Mouse (Mus musculus): ENCODE measurements at regions not wholly inside any gene's neighbourhood (a gene's known extent, or its start where the extent isn't known, plus 50 kb on each side); places are given as distances from the start of the nearest gene placed in this dataset.

DNA sequence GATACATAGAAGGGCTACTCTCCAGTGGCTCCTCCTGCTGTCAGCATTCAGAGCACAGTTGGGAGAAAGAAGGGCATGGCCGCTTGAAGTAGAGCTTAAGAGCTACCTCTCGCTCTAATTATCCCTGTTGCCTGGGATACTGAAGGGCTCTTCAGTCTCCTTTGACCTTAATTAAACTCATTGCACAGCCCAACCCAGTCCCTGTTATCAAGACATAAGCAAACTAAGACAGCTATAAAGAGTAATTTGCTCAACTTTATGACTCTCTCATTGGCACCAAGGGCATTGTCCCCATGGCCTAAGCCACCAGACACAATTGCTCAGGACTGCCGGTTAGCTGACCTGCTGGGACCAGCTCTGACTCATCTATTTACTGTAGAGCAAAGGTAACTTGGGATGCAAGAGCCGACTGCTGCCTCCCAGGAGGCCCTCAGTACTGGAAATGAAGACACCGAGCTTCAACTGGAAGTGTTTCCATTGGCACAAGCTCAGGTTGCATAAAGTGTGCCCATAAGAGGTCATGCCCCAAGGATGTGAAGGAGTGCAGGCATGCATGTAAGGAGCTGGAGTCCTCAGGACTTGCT lies 219.3 kb upstream of the Ccdc122 start:
- 23% methylated on average over 5 of the region's 5 CpGs for WGBS
- no peak for ATAC-seq (ENCODE audit: low read depth)
- no peaks in the 10 kb centered on the region for H3K9me3 ChIP-seq (ENCODE audit: control insufficient read depth, low read length)

GRCm38 (mm10) chr14:76816666-76817065 lies 219.9 kb upstream of the Ccdc122 start:
- peaks cover 3% of the 10 kb centered on the region; the same call in 1 of the 2 replicates for H3K4me1 ChIP-seq (ENCODE audit: control insufficient read depth, insufficient read depth, low read length)
- H3K27me3 ChIP-seq (ENCODE audit: control insufficient read depth, insufficient read depth, low read length) = no peaks in the 10 kb centered on the region
- no peak overlapping the region for H3K4me2 ChIP-seq (ENCODE audit: low read depth, low read length)
- H3K4me3 ChIP-seq (ENCODE audit: low read depth, low read length) = no peak overlapping the region
- ATAC-seq (ENCODE audit: low read depth) = no peak
- no peak overlapping the region for H3K27ac ChIP-seq (ENCODE audit: low read depth, low read length)
- 93% methylated on average over 2 of the region's 2 CpGs for WGBS
- no peaks in the 10 kb centered on the region for H3K9me3 ChIP-seq (ENCODE audit: control insufficient read depth, low read length)
- no peaks in the 10 kb centered on the region for H3K36me3 ChIP-seq (ENCODE audit: control insufficient read depth, insufficient read depth, low read length)
- H3K9ac ChIP-seq (replicated peaks; ENCODE audit: low read depth, low read length) = no peak overlapping the region

More for the DNA sequence above, 219.3 kb upstream of the Ccdc122 start:
- Histone ChIP-seq H3K36me3 (ENCODE audit: control insufficient read depth, insufficient read depth, low read length) (no peaks in the 10 kb centered on the region), H3K27ac (ENCODE audit: low read depth, low read length) (no peak overlapping the region), H3K4me1 (ENCODE audit: control insufficient read depth, insufficient read depth, low read length) (peaks cover 3% of the 10 kb centered on the region; the same call in 1 of the 2 replicates), H3K9ac (replicated peaks; ENCODE audit: low read depth, low read length) (no peak overlapping the region), H3K4me3 (ENCODE audit: low read depth, low read length) (no peak overlapping the region), H3K4me2 (ENCODE audit: low read depth, low read length) (no peak overlapping the region), H3K27me3 (ENCODE audit: control insufficient read depth, insufficient read depth, low read length) (no peaks in the 10 kb centered on the region)

DNA sequence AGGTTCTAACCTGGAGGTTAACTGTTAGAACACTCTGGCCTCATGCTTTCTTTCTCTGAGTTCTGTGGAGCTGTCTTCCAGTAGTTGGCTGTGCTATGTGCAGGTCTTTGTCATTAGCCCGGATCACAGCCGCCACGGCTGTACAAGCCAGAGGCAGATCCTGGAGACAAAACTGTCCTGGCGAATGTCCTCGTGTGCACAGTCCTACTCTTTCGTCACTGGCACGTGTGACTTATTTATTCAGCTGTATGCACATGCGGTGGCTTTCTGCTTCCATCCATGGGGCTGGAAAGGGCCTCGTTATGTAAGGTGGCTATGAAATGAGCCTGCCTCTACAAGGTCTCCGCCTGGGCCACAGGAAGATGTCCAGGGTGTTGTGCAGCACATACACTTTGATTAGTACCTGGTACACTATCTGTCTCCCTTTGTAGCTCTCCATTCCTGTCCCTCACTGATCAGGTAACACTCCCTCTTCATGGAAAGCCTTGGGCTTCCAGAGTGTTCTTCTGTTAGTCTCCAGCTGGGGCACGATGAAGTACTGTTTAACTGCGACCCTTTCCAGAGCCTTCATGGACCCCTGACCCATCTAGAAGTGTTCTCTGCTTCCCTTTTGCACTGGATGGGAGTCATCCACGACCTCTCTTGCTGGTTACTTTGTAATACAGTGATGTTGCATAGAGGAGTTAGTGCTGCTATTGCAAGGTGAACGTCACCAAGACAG lies 224.3 kb upstream of the Ccdc122 start:
- H3K9ac ChIP-seq (replicated peaks; ENCODE audit: low read depth, low read length) = no peak overlapping the region
- no peaks in the 10 kb centered on the region for H3K36me3 ChIP-seq (ENCODE audit: control insufficient read depth, insufficient read depth, low read length)
- no peak overlapping the region for H3K27ac ChIP-seq (ENCODE audit: low read depth, low read length)
- H3K4me3 ChIP-seq (ENCODE audit: low read depth, low read length) = no peak overlapping the region
- peaks cover 3% of the 10 kb centered on the region; the same call in 1 of the 2 replicates for H3K4me1 ChIP-seq (ENCODE audit: control insufficient read depth, insufficient read depth, low read length)
- 83% methylated on average over 14 of the region's 14 CpGs for WGBS
- H3K4me2 ChIP-seq (ENCODE audit: low read depth, low read length) = no peak overlapping the region
- ATAC-seq (ENCODE audit: low read depth) = no peak
- no peaks in the 10 kb centered on the region for H3K9me3 ChIP-seq (ENCODE audit: control insufficient read depth, low read length)
- no peaks in the 10 kb centered on the region for H3K27me3 ChIP-seq (ENCODE audit: control insufficient read depth, insufficient read depth, low read length)

DNA sequence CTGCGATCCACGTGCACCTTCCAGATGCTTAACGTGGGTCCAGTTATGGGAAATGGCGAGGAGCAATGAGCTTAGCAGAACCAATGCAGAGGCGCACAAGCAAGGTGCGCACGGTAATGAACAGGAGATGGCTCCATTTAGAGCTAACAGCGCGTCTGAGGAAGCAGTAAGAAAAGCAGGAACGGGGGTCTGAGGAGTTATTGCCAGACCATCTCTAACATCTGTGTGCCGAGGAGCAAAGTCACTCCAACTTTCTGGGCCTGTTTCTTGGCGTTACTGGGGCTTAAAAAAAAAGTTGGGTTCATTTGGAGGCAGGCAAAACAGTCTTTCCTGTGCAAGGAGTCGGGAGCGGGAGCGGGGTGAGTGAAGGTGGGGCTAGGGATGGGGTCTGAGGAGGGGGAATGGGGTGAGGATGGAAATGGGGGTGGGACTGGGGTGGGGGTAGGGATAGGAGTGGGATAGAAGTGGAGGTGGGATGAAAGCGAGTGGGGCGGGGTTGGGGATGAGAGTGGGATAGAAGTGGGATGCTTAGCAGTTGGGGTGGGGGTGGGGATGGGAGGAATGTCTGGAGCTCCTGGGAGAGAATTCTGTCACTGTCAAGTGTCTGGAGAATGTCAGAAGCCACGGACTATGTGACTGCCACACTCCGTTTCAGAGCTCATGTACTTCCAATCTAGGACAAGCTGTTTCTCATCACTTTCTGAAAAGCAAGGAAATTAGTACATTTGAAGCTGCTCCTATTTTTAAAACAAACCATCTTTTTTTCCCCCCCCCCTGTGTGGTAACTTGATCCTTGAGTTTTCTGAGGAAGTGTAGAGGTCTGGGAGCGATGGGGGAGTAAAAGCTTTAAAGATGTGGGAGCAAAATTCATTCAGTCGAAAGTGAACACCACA lies 225.6 kb upstream of the Ccdc122 start:
- Histone ChIP-seq H3K9me3 (ENCODE audit: control insufficient read depth, low read length) (no peaks in the 10 kb centered on the region), H3K4me1 (ENCODE audit: control insufficient read depth, insufficient read depth, low read length) (no peaks in the 10 kb centered on the region; the same call in 1 of the 2 replicates), H3K27ac (ENCODE audit: low read depth, low read length) (no peak overlapping the region), H3K9ac (replicated peaks; ENCODE audit: low read depth, low read length) (no peak overlapping the region), H3K36me3 (ENCODE audit: control insufficient read depth, insufficient read depth, low read length) (no peaks in the 10 kb centered on the region), H3K4me3 (ENCODE audit: low read depth, low read length) (no peak overlapping the region), H3K27me3 (ENCODE audit: control insufficient read depth, insufficient read depth, low read length) (no peaks in the 10 kb centered on the region), H3K4me2 (ENCODE audit: low read depth, low read length) (no peak overlapping the region)
- 31% methylated on average over 21 of the region's 21 CpGs for WGBS
- ATAC-seq (ENCODE audit: low read depth) = no peak

DNA sequence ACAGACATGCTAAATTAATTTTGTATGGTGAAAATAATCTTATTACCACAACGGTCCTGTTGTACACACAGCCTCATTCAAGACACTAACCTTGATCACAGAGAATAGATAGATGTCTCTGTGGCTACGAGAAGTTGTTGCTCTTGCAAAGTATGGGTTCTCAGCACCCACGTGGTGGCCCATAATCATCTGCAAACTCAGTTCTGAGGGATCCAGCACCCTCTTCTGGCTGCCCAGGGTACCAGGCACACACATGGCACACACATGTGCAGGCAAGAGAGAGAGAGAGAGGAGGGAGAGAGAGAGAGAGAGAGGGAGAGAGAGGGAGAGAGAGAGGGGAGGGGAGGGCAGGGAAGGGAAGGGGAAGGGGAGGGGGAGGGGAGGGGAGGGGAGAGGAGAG lies 226.5 kb upstream of the Ccdc122 start:
- H3K27ac ChIP-seq (ENCODE audit: low read depth, low read length) = no peak overlapping the region
- H3K36me3 ChIP-seq (ENCODE audit: control insufficient read depth, insufficient read depth, low read length) = no peaks in the 10 kb centered on the region
- H3K4me3 ChIP-seq (ENCODE audit: low read depth, low read length) = no peak overlapping the region
- no peak overlapping the region for H3K9ac ChIP-seq (replicated peaks; ENCODE audit: low read depth, low read length)
- 94% methylated on average over 3 of the region's 3 CpGs for WGBS
- no peaks in the 10 kb centered on the region for H3K9me3 ChIP-seq (ENCODE audit: control insufficient read depth, low read length)
- no peak overlapping the region for H3K4me2 ChIP-seq (ENCODE audit: low read depth, low read length)
- H3K27me3 ChIP-seq (ENCODE audit: control insufficient read depth, insufficient read depth, low read length) = no peaks in the 10 kb centered on the region
- no peak for ATAC-seq (ENCODE audit: low read depth)
- H3K4me1 ChIP-seq (ENCODE audit: control insufficient read depth, insufficient read depth, low read length) = no peaks in the 10 kb centered on the region; the same call in 1 of the 2 replicates

- ATAC-seq (ENCODE audit: low read depth) = no peak
- H3K9ac ChIP-seq (replicated peaks; ENCODE audit: low read depth, low read length) = no peak overlapping the region
- 94% methylated on average over 7 of the region's 7 CpGs for WGBS
- no peak overlapping the region for H3K27ac ChIP-seq (ENCODE audit: low read depth, low read length)
- H3K9me3 ChIP-seq (ENCODE audit: control insufficient read depth, low read length) = no peaks in the 10 kb centered on the region
- H3K27me3 ChIP-seq (ENCODE audit: control insufficient read depth, insufficient read depth, low read length) = no peaks in the 10 kb centered on the region
- H3K36me3 ChIP-seq (ENCODE audit: control insufficient read depth, insufficient read depth, low read length) = no peaks in the 10 kb centered on the region
- H3K4me3 ChIP-seq (ENCODE audit: low read depth, low read length) = no peak overlapping the region
- no peaks in the 10 kb centered on the region; the same call in 1 of the 2 replicates for H3K4me1 ChIP-seq (ENCODE audit: control insufficient read depth, insufficient read depth, low read length)
- H3K4me2 ChIP-seq (ENCODE audit: low read depth, low read length) = no peak overlapping the region
These were observed 227.2 kb upstream of the Ccdc122 start for GRCm38 (mm10) chr14:76809411-76809810.

DNA sequence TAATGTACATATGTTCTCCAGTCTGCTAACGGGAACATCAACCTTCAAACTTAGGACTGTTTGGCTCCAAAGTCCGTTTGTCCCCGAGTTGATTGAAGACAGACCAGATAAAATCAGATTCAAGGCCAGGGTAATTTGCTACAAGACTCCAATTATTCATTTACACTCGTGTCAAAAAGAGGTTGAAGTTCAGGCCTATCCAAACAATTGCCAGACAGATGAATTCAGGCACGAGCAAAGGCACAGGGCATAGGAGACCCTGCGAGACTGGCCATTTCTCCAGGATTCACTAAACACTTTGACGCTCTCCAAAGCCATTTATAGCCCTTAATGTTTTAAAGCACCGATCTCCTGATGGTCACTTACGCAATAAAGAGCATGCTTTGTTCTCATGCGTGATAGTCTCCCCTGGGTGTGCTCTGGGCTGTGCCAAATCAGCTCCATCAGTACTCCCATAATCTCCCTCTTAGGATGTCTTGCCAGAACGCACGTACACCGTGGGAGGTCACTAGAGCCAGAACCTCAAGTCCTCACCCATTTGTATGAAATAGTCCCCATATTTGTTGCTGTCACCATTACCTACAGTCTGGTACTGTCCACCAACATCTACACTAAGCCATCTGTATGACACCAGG lies 231.3 kb upstream of the Ccdc122 start:
- no peak overlapping the region for H3K4me2 ChIP-seq (ENCODE audit: low read depth, low read length)
- 58% methylated on average over 13 of the region's 13 CpGs for whole genome bisulfite sequencing
- H3K9ac ChIP-seq (replicated peaks; ENCODE audit: low read depth, low read length) = no peak overlapping the region
- H3K27me3 ChIP-seq (ENCODE audit: control insufficient read depth, insufficient read depth, low read length) = no peaks in the 10 kb centered on the region
- H3K9me3 ChIP-seq (ENCODE audit: control insufficient read depth, low read length) = no peaks in the 10 kb centered on the region
- no peaks in the 10 kb centered on the region for H3K4me1 ChIP-seq (ENCODE audit: control insufficient read depth, insufficient read depth, low read length)
- H3K36me3 ChIP-seq (ENCODE audit: control insufficient read depth, insufficient read depth, low read length) = no peaks in the 10 kb centered on the region
- no peak for ATAC-seq (ENCODE audit: low read depth)
- no peak overlapping the region for H3K27ac ChIP-seq (ENCODE audit: low read depth, low read length)
- no peak overlapping the region for H3K4me3 ChIP-seq (ENCODE audit: low read depth, low read length)

DNA sequence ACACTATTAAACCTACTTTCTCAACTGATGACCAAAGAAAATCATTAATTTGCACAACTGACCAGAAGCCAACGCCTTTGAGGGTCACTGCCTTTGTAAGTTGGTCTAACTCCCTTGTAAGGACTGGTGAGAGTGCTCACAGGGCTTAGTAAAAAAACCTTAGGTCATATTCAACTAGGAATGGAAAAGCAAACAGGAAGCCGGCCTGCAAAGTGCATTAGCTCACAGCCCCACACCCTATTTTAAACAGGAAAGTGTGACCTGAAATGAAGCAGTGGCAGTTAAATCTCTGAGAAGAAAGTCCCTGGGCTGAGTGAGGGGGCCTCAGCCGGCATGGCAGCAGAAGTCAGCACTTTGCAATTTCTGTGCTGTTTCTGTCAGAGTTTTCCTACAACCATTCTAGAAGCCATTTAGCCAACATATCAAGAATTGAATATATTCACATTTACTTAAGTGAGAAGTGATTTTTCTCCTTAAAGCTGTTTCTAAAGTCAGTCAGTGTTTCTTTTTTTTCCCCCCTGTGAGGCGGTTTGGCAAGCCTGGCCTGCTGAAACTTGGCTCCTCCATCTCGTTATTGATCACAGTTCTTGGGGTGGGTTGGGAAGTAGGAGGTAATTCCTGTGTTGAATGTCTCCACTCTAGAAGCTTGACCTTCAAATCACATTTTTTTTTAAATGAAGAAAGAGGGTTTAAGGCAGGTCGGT lies 232.0 kb upstream of the Ccdc122 start:
- H3K9me3 ChIP-seq (ENCODE audit: control insufficient read depth, low read length) = no peaks in the 10 kb centered on the region
- H3K4me2 ChIP-seq (ENCODE audit: low read depth, low read length) = no peak overlapping the region
- no peak overlapping the region for H3K4me3 ChIP-seq (ENCODE audit: low read depth, low read length)
- H3K27ac ChIP-seq (ENCODE audit: low read depth, low read length) = no peak overlapping the region
- H3K9ac ChIP-seq (replicated peaks; ENCODE audit: low read depth, low read length) = no peak overlapping the region
- H3K27me3 ChIP-seq (ENCODE audit: control insufficient read depth, insufficient read depth, low read length) = no peaks in the 10 kb centered on the region
- no peaks in the 10 kb centered on the region for H3K4me1 ChIP-seq (ENCODE audit: control insufficient read depth, insufficient read depth, low read length)
- 81% methylated on average over 6 of the region's 6 CpGs for WGBS
- no peak for ATAC-seq (ENCODE audit: low read depth)
- H3K36me3 ChIP-seq (ENCODE audit: control insufficient read depth, insufficient read depth, low read length) = no peaks in the 10 kb centered on the region

Measured in neural tube, embryonic 14.5 days (tissue).